Mouse (Mus musculus): ENCODE results near the gene Elp6. TPM values are rescaled to one million over a fixed set of nuclear protein-coding genes. Genes with fewer than 3 reads are reported as not detected.

The Elp6 gene
- polyA plus RNA-seq, 1 experiment from 2014 or later, result 20.5 TPM

DNA sequence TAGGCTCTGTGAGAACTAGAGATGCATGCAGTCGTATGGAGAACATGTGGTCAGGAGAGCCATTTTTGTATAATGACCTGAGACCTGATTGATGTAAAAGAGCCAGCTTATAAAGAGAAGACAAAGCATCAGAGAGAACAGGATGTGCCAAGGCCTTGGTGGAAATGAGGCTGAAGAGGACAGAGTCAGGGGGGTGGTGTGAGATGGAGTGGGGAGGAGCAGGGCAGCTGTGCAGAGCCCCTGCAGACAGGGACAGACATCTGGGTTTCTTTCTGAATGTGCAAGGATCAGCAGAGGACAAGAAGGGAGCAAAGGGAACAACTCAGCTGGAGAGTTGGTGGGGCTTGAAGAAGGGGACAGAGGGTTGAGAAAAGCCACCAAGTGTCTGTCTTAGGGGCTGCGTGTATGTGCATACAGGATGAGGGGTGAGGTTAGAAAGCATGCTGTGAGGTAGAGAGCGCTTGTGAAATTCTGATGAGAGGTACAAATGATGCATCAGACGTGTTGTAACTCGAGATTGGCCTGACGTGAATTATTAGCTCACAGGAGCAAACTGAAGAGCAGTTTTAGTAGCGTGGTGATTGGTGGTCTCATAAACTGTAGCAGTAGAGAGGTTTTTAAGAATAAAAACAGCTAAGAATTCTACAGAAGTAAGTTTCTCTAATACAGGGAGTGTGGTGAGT, 40.2 kb downstream of the Elp6 start:
- no peaks in the 10 kb centered on the region for H3K27me3 ChIP-seq (replicated peaks; ENCODE audit: control insufficient read depth, insufficient read depth, low read length)
- no peak for ATAC-seq
- 66% methylated on average over 7 of the region's 7 CpGs for WGBS

DNA sequence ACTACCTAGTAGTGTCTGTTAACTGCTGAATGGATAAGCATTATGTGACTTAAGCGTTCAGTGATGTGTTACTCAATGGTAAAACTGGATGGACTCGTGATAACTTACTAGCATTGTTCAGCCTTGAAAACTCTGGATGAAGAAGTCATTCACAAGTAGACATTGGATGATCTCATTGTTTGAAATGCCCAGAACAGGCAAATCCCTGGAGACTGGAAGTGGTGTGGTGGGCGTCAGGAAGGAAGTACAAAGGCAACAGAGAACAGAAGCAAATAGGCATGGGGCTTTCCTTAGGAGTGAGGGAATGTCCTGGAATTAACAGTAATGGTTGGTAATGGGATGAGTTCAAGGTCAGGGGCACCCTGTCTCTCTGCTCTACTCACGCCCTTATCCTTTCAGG, 43.9 kb downstream of the Elp6 start:
- 73% methylated on average over 4 of the region's 4 CpGs for WGBS
- Histone ChIP-seq H3K9me3 (ENCODE audit: control insufficient read depth, low read length) (no peaks in the 10 kb centered on the region), H3K36me3 (ENCODE audit: control insufficient read depth, insufficient read depth, low read length) (no peaks in the 10 kb centered on the region), H3K4me2 (ENCODE audit: low read depth, low read length) (no peak overlapping the region), H3K4me3 (ENCODE audit: low read length) (no peak overlapping the region), H3K9ac (ENCODE audit: low read depth, low read length) (no peak overlapping the region), H3K4me1 (ENCODE audit: control insufficient read depth, insufficient read depth, low read length) (peaks cover 11% of the 10 kb centered on the region), H3K27me3 (replicated peaks; ENCODE audit: control insufficient read depth, insufficient read depth, low read length) (no peaks in the 10 kb centered on the region), H3K27ac (ENCODE audit: low read length) (no peak overlapping the region)
- ATAC-seq, result no peak

More for the DNA sequence above, 40.2 kb downstream of the Elp6 start:
- no peaks in the 10 kb centered on the region for H3K36me3 ChIP-seq (ENCODE audit: control insufficient read depth, insufficient read depth, low read length)
- no peaks in the 10 kb centered on the region for H3K9me3 ChIP-seq (ENCODE audit: control insufficient read depth, low read length)
- H3K4me1 ChIP-seq (ENCODE audit: control insufficient read depth, insufficient read depth, low read length), result peaks cover 16% of the 10 kb centered on the region
- no peak overlapping the region for H3K9ac ChIP-seq (ENCODE audit: low read depth, low read length)
- no peak overlapping the region for H3K27ac ChIP-seq (ENCODE audit: low read length)
- H3K4me2 ChIP-seq (ENCODE audit: low read depth, low read length), result no peak overlapping the region
- no peak overlapping the region for H3K4me3 ChIP-seq (ENCODE audit: low read length)

DNA sequence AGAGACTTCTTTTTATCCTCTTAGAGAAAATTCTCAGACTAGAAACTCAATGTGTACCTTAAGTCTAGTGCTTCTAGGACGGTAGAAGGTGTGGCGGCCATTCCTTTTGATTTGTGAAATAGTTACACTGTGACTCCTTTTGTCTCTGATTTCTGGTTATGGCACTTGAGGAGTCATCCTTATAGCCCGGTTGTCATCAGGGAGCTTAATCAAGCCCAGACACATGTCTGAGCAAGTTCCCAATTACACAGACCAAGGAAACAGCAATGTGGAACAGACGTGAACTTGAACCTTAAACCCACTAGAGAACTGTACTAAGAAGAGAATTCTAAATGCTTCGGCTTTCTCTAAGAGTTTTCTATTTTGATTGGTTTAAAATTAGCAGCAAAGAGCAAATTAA, 45.2 kb downstream of the Elp6 start:
- H3K27ac ChIP-seq (ENCODE audit: low read length), result no peak overlapping the region
- H3K36me3 ChIP-seq (ENCODE audit: control insufficient read depth, insufficient read depth, low read length), result no peaks in the 10 kb centered on the region
- H3K4me3 ChIP-seq (ENCODE audit: low read length), result no peak overlapping the region
- ATAC-seq, result no peak
- no peak overlapping the region for H3K9ac ChIP-seq (ENCODE audit: low read depth, low read length)
- H3K9me3 ChIP-seq (ENCODE audit: control insufficient read depth, low read length), result no peaks in the 10 kb centered on the region
- H3K4me2 ChIP-seq (ENCODE audit: low read depth, low read length), result no peak overlapping the region
- no peaks in the 10 kb centered on the region for H3K27me3 ChIP-seq (replicated peaks; ENCODE audit: control insufficient read depth, insufficient read depth, low read length)
- WGBS, result 85% methylated on average over 5 of the region's 5 CpGs
- peaks cover 3% of the 10 kb centered on the region; the same call in 1 of the 2 replicates for H3K4me1 ChIP-seq (ENCODE audit: control insufficient read depth, insufficient read depth, low read length)

DNA sequence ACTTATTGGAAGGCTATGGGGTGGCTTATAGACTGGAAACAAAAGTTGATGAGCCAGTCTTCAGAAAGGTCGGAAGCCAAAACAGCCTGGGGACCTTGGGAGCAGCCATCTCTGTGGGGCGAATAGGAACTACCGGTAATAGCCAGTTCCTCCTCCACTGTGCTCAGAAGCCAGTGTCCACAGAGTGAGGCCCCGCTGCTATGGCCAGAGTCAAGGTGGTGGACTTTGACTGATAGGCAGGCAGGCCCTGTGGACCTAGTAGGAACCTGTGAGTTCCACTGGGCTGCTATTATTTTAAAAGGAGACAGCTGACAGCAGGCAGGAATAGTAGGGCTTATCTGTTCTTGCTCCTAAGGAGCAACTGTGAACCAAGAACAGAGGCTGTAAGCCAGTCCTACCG, 45.6 kb downstream of the Elp6 start:
- ATAC-seq, result peak; percentile 81

DNA sequence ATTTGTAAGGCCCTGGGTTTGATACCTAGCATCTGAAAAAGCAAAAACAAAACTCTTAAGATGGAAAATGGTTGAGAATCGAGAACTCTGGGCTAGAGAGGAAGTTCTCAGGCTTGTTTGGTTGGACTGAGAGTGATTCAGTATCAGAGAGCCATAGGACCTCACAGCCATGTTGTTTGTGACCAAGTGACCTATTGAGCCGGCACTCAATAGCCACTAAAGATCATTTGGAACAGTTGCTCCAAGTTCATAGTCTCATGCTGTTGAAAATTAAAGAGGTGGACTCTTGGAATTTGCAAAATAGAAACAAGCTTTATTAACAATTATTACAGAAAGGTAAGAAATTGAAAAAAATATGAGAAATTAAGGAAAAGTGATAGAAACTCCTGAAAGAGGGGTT, 46.4 kb downstream of the Elp6 start:
- H3K36me3 ChIP-seq (ENCODE audit: control insufficient read depth, insufficient read depth, low read length), result no peaks in the 10 kb centered on the region
- H3K4me3 ChIP-seq (ENCODE audit: low read length), result no peak overlapping the region
- no peak overlapping the region for H3K9ac ChIP-seq (ENCODE audit: low read depth, low read length)
- H3K4me1 ChIP-seq (ENCODE audit: control insufficient read depth, insufficient read depth, low read length), result peaks cover 2% of the 10 kb centered on the region; the same call in 1 of the 2 replicates
- no peaks in the 10 kb centered on the region for H3K27me3 ChIP-seq (replicated peaks; ENCODE audit: control insufficient read depth, insufficient read depth, low read length)
- WGBS, result 78% methylated on average over 2 of the region's 2 CpGs
- no peak overlapping the region for H3K4me2 ChIP-seq (ENCODE audit: low read depth, low read length)
- ATAC-seq, result no peak
- no peak overlapping the region for H3K27ac ChIP-seq (ENCODE audit: low read length)
- no peaks in the 10 kb centered on the region for H3K9me3 ChIP-seq (ENCODE audit: control insufficient read depth, low read length)

More for the DNA sequence above, 45.6 kb downstream of the Elp6 start:
- H3K4me3 ChIP-seq (ENCODE audit: low read length), result no peak overlapping the region
- no peaks in the 10 kb centered on the region for H3K36me3 ChIP-seq (ENCODE audit: control insufficient read depth, insufficient read depth, low read length)
- no peaks in the 10 kb centered on the region for H3K9me3 ChIP-seq (ENCODE audit: control insufficient read depth, low read length)
- H3K27me3 ChIP-seq (replicated peaks; ENCODE audit: control insufficient read depth, insufficient read depth, low read length), result no peaks in the 10 kb centered on the region
- no peak overlapping the region for H3K4me2 ChIP-seq (ENCODE audit: low read depth, low read length)
- peaks cover 2% of the 10 kb centered on the region; the same call in 1 of the 2 replicates for H3K4me1 ChIP-seq (ENCODE audit: control insufficient read depth, insufficient read depth, low read length)
- no peak overlapping the region for H3K9ac ChIP-seq (ENCODE audit: low read depth, low read length)
- WGBS, result 84% methylated on average over 5 of the region's 5 CpGs
- no peak overlapping the region for H3K27ac ChIP-seq (ENCODE audit: low read length)

DNA sequence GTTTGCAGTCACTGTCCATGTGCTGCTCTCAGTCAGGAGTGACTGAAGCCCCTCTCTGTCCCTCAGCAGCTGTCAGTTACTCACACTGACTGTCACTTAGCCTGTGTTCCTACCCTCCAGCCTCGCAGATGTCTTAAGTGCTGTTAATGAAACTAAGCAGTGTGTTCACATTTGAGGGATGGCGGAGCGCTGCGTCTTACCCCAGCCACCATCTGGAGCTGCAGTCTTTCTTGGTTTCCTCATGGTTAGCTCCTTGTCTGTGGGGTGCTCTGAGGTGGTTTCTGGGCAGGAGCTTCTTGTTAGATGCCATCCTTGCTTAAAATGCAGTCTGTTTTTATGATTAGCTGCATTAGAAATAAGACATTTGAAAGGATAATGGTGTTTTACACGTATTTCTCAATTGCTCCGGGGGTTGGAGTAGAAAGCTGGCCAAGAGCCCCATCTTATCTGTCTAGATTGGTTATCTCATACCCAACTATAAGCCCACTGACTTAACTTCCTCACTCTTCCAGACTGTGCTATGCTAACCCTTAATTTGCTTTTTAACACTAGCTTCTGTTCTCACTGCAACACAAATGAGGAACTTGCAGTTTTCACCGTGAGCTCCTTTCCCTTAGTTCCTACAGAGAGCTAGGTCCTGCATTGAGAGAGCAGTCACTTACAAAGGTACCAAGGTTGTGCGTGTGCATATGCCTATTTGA, 47.1 kb downstream of the Elp6 start:
- 79% methylated on average over 8 of the region's 8 CpGs for WGBS
- peaks cover 2% of the 10 kb centered on the region; the same call in 1 of the 2 replicates for H3K4me1 ChIP-seq (ENCODE audit: control insufficient read depth, insufficient read depth, low read length)
- H3K4me2 ChIP-seq (ENCODE audit: low read depth, low read length), result no peak overlapping the region
- no peak overlapping the region for H3K9ac ChIP-seq (ENCODE audit: low read depth, low read length)
- ATAC-seq, result no peak
- no peaks in the 10 kb centered on the region for H3K27me3 ChIP-seq (replicated peaks; ENCODE audit: control insufficient read depth, insufficient read depth, low read length)
- no peak overlapping the region for H3K4me3 ChIP-seq (ENCODE audit: low read length)
- H3K36me3 ChIP-seq (ENCODE audit: control insufficient read depth, insufficient read depth, low read length), result no peaks in the 10 kb centered on the region
- H3K9me3 ChIP-seq (ENCODE audit: control insufficient read depth, low read length), result no peaks in the 10 kb centered on the region
- no peak overlapping the region for H3K27ac ChIP-seq (ENCODE audit: low read length)

DNA sequence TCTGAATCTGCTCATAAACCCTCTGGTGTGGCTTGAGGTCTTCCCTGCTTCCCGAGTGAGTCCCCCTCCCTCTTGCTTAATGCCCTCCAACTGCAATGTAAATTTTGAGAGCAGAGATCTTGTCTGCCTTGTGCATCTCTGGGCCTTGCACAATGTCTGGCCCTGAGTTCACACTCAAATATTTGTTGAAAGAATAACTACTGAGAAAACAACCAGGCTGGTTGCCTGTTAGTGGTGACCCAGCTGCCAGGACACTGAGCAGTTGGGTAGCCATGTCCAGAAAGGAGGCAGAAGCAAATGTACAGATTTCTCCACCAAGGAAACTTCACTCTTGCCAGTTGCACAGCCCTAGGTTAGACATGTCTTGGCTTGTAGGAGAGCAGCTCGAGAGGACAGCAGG, 53.4 kb downstream of the Elp6 start:
- H3K4me3 ChIP-seq (ENCODE audit: low read length), result no peak overlapping the region
- H3K9me3 ChIP-seq (ENCODE audit: control insufficient read depth, low read length), result no peaks in the 10 kb centered on the region

DNA sequence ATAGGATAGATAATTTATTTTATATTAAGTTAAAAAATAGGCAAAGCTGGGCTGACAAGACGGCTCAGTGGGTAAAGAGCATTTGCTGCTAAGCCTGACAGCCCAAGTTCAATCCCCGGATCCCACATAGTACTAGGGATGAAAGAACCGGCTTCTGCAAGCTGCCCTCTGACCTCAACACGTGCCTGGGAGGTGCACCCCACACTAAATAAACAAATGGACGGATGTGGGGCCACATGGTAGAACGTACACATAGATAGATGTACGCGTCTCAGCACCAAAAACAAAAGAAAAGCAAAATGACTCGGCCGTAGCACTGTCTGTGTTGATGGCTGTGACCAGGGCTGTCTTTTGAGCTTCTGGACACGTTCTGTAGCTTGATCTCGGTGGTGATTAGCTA, 56.3 kb downstream of the Elp6 start:
- Histone ChIP-seq H3K27me3 (replicated peaks; ENCODE audit: control insufficient read depth, insufficient read depth, low read length) (no peaks in the 10 kb centered on the region), H3K4me3 (ENCODE audit: low read length) (no peak overlapping the region), H3K4me2 (ENCODE audit: low read depth, low read length) (no peak overlapping the region), H3K9ac (ENCODE audit: low read depth, low read length) (no peak overlapping the region), H3K36me3 (ENCODE audit: control insufficient read depth, insufficient read depth, low read length) (0 out of 2 replicates have a peak, but pooled peaks cover 2% of the 10 kb centered on the region), H3K27ac (ENCODE audit: low read length) (no peak overlapping the region), H3K9me3 (ENCODE audit: control insufficient read depth, low read length) (no peaks in the 10 kb centered on the region), H3K4me1 (ENCODE audit: control insufficient read depth, insufficient read depth, low read length) (no peaks in the 10 kb centered on the region; the same call in 1 of the 2 replicates)
- 57% methylated on average over 12 of the region's 12 CpGs for WGBS
- no peak for ATAC-seq

More for the DNA sequence above, 53.4 kb downstream of the Elp6 start:
- Histone ChIP-seq H3K27ac (ENCODE audit: low read length) (no peak overlapping the region), H3K4me1 (ENCODE audit: control insufficient read depth, insufficient read depth, low read length) (no peaks in the 10 kb centered on the region; the same call in 1 of the 2 replicates), H3K9ac (ENCODE audit: low read depth, low read length) (no peak overlapping the region), H3K36me3 (ENCODE audit: control insufficient read depth, insufficient read depth, low read length) (no peaks in the 10 kb centered on the region), H3K4me2 (ENCODE audit: low read depth, low read length) (no peak overlapping the region), H3K27me3 (replicated peaks; ENCODE audit: control insufficient read depth, insufficient read depth, low read length) (no peaks in the 10 kb centered on the region)
- no peak for ATAC-seq
- WGBS, result 63% methylated on average over 2 of the region's 2 CpGs

DNA sequence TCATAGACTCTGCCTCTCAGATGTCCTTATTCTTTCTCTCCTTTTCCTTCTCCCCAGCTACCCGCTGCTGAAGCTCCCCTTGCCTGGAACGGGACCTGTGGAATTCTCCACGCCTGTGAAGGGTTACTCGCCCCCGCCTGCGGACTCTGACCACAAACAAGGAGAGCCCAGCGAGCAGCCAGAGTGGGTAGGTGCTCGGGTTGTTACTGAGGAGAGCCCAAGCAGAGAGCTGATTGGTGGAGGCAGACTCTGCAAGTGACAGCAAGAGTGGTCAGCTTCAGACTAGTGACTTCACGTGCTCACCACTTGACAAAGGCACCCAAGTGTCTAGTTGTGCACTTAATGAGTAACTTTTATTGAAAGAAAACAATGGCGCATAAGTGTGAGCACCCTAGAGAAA, 57.4 kb downstream of the Elp6 start:
- no peaks in the 10 kb centered on the region for H3K9me3 ChIP-seq (ENCODE audit: control insufficient read depth, low read length)
- no peaks in the 10 kb centered on the region for H3K27me3 ChIP-seq (replicated peaks; ENCODE audit: control insufficient read depth, insufficient read depth, low read length)
- peak; percentile 63 for ATAC-seq
- no peak overlapping the region for H3K27ac ChIP-seq (ENCODE audit: low read length)
- 63% methylated on average over 10 of the region's 10 CpGs for WGBS
- H3K9ac ChIP-seq (ENCODE audit: low read depth, low read length), result no peak overlapping the region
- 0 out of 2 replicates have a peak, but pooled peaks cover 2% of the 10 kb centered on the region for H3K36me3 ChIP-seq (ENCODE audit: control insufficient read depth, insufficient read depth, low read length)
- no peaks in the 10 kb centered on the region; the same call in 1 of the 2 replicates for H3K4me1 ChIP-seq (ENCODE audit: control insufficient read depth, insufficient read depth, low read length)
- no peak overlapping the region for H3K4me3 ChIP-seq (ENCODE audit: low read length)
- H3K4me2 ChIP-seq (ENCODE audit: low read depth, low read length), result no peak overlapping the region
